Mouse (Mus musculus): ENCODE data around the gene Agrn. TPM values are rescaled to one million over a fixed set of nuclear protein-coding genes. Genes with fewer than 3 reads are reported as not detected.

Agrn gene
- polyA plus RNA-seq, 1 experiment from 2014 or later = 77.0 TPM

GRCm38 (mm10) chr4:156133943-156134605 is 63.2 kb downstream of the Agrn start:
- Histone ChIP-seq H3K9ac (no peak overlapping the region), H3K27ac (no peak overlapping the region)
- ATAC-seq (ENCODE audit: borderline replicate concordance, extremely low read depth, low FRiP score, low TSS enrichment) = no peak

DNA sequence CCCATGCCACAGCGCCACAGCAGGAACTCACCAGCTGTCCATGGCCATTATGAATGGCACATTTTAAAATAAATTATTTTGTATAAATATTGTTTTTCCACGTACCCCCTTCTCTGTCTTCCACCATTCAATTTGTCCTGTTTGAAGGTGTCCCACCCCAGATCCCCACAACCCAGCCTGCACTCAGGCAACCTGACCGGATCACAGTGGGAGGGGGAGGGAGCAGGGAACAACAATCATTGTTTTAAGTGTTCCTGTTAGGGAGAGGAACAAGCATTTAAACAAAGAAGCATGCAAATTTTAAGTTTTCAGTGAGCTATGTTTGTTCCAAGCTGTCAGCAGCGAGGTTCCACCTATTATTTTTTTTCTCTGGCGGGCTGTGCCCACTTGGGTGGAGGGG is 64.0 kb downstream of the Agrn start:
- no peak for ATAC-seq (ENCODE audit: borderline replicate concordance, extremely low read depth, low FRiP score, low TSS enrichment)
- Histone ChIP-seq H3K27me3 (no peaks in the 10 kb centered on the region), H3K9ac (no peak overlapping the region), H3K36me3 (no peaks in the 10 kb centered on the region), H3K4me3 (no peak overlapping the region), H3K27ac (no peak overlapping the region), H3K9me3 (no peaks in the 10 kb centered on the region), H3K4me2 (no peak overlapping the region), H3K4me1 (no peaks in the 10 kb centered on the region)
- WGBS = 51% methylated on average over 5 of the region's 5 CpGs

More at GRCm38 (mm10) chr4:156133943-156134605, 63.2 kb downstream of the Agrn start:
- H3K36me3 ChIP-seq = no peaks in the 10 kb centered on the region
- H3K4me1 ChIP-seq = no peaks in the 10 kb centered on the region
- no peaks in the 10 kb centered on the region for H3K27me3 ChIP-seq
- H3K4me2 ChIP-seq = no peak overlapping the region
- H3K9me3 ChIP-seq = no peaks in the 10 kb centered on the region
- H3K4me3 ChIP-seq = no peak overlapping the region
- WGBS = 71% methylated on average over 12 of the region's 12 CpGs

- Histone ChIP-seq H3K4me1 (no peaks in the 10 kb centered on the region), H3K27me3 (no peaks in the 10 kb centered on the region), H3K4me3 (no peak overlapping the region), H3K27ac (no peak overlapping the region), H3K9ac (no peak overlapping the region), H3K36me3 (peaks cover 10% of the 10 kb centered on the region; the same call in 1 of the 2 replicates), H3K4me2 (no peak overlapping the region), H3K9me3 (no peaks in the 10 kb centered on the region)
- WGBS = 77% methylated on average over 10 of the region's 10 CpGs
- ATAC-seq (ENCODE audit: borderline replicate concordance, extremely low read depth, low FRiP score, low TSS enrichment) = no peak
Measured at GRCm38 (mm10) chr4:156130940-156131339, 66.3 kb downstream of the Agrn start.

GRCm38 (mm10) chr4:156130436-156130835 is 66.9 kb downstream of the Agrn start, which contains the start of gene Rnf223:
Gene Rnf223 (plus strand): TSS chr4:156130513.
- Histone ChIP-seq H3K9ac (no peak within 1 kb of the TSS), H3K36me3 (peaks cover 15% of the 10 kb centered on the region; the same call in 1 of the 2 replicates), H3K27me3 (no peaks in the 10 kb centered on the region), H3K27ac (no peak within 1 kb of the TSS), H3K4me2 (no peak within 1 kb of the TSS), H3K4me3 (no peak within 1 kb of the TSS), H3K9me3 (no peaks in the 10 kb centered on the region), H3K4me1 (no peaks in the 10 kb centered on the region)
- 66% methylated on average over 15 of the region's 15 CpGs for WGBS
- ATAC-seq (ENCODE audit: borderline replicate concordance, extremely low read depth, low FRiP score, low TSS enrichment) = no peak

- no peaks in the 10 kb centered on the region for H3K27me3 ChIP-seq
- H3K4me1 ChIP-seq = no peaks in the 10 kb centered on the region
- peaks cover 27% of the 10 kb centered on the region for H3K36me3 ChIP-seq
- H3K27ac ChIP-seq = no peak overlapping the region
- H3K9me3 ChIP-seq = no peaks in the 10 kb centered on the region
- H3K4me3 ChIP-seq = no peak overlapping the region
- 77% methylated on average over 5 of the region's 5 CpGs for WGBS
- H3K9ac ChIP-seq = no peak overlapping the region
- ATAC-seq (ENCODE audit: borderline replicate concordance, extremely low read depth, low FRiP score, low TSS enrichment) = no peak
- no peak overlapping the region for H3K4me2 ChIP-seq
Measured at GRCm38 (mm10) chr4:156128746-156129145, 68.5 kb downstream of the Agrn start.

DNA sequence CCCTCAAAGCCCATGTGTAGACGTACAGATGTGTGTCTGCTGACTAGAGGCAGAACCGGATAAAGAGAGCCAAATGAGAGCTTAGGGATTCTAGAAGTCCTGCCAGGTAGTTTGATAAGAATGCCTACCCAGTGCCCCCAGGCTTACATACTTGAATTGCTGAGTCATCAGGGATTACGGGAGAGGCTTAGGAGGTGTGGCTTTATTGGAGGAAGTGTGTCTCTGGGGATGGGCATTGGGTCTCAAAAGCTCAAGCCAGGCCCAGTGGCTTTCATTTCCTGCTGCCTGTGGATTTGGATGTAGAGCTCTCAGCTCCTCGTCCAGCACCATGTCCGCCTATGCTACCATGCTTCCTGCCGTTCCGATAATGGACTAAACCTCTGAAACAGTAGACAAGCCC is 70.4 kb downstream of the Agrn start:
- ATAC-seq (ENCODE audit: borderline replicate concordance, extremely low read depth, low FRiP score, low TSS enrichment) = no peak
- Histone ChIP-seq H3K27me3 (no peaks in the 10 kb centered on the region), H3K4me2 (no peak overlapping the region), H3K27ac (no peak overlapping the region), H3K9ac (no peak overlapping the region), H3K4me1 (no peaks in the 10 kb centered on the region), H3K9me3 (no peaks in the 10 kb centered on the region), H3K4me3 (no peak overlapping the region), H3K36me3 (peaks cover 46% of the 10 kb centered on the region)
- WGBS = 89% methylated on average over 7 of the region's 7 CpGs

DNA sequence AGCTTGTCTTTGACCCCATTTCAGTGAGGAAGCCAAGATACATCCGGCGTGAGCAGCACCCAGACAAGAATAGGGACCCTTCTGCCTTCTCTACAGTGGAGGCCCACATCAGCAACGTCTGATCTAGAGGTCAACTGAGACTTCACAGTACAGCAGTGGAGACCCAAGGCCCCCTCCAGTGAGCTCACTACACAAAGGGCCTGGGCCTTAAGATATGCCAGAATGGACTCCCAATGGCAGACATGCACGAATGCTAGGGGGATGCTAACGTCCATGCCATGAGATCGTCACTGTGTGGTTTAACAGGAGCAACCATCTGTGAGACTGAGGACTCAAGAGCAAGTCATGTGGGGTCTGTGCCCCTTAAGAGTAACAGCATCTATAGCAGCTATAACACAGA is 71.9 kb downstream of the Agrn start:
- Histone ChIP-seq H3K36me3 (peaks cover 60% of the 10 kb centered on the region), H3K9me3 (no peaks in the 10 kb centered on the region), H3K27ac (no peak overlapping the region), H3K9ac (no peak overlapping the region), H3K4me1 (no peaks in the 10 kb centered on the region), H3K4me3 (no peak overlapping the region), H3K4me2 (no peak overlapping the region), H3K27me3 (no peaks in the 10 kb centered on the region)
- 95% methylated on average over 6 of the region's 6 CpGs for WGBS
- ATAC-seq (ENCODE audit: borderline replicate concordance, extremely low read depth, low FRiP score, low TSS enrichment) = no peak

DNA sequence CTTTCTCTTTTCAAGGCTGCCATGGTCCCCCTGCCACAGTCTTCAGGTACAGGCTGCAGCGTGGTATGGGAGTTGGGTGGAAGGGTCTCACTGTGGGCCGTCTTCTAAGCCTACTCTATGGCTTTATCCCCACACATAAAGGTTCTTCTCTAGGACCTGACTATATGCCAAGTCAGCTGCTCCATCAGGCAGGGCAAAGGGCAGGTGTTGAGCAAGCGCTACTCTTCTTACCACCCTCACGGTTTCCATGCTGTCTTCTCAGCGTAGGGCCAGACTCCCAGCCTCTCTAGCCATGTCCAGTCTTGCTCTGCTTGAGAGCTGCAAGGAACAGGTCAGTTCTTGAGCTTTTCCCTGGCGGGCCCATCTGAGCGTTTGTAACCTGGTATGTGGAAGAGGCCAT is 73.2 kb downstream of the Agrn start:
- H3K27me3 ChIP-seq = no peaks in the 10 kb centered on the region
- WGBS = 93% methylated on average over 7 of the region's 7 CpGs
- peaks cover 73% of the 10 kb centered on the region for H3K36me3 ChIP-seq
- ATAC-seq (ENCODE audit: borderline replicate concordance, extremely low read depth, low FRiP score, low TSS enrichment) = no peak
- H3K27ac ChIP-seq = no peak overlapping the region
- no peaks in the 10 kb centered on the region for H3K9me3 ChIP-seq
- no peaks in the 10 kb centered on the region for H3K4me1 ChIP-seq
- no peak overlapping the region for H3K9ac ChIP-seq
- H3K4me2 ChIP-seq = no peak overlapping the region
- no peak overlapping the region for H3K4me3 ChIP-seq

Small RNAs within 50 kb of the gene (microRNA-seq; reads per million reads assigned to microRNA genes)
- 6.7 reads per million, percentile 24 among the genes with 10 or more reads in this experiment for gene Mir7658

Other genes starting within 250 kb of the Agrn start
- gene C1qtnf12, start 235.2 kb downstream of the Agrn start, polyA plus RNA-seq (2015; fragmentation: Nextera tagmentation; extraction: Ambion mirVana) = 39.3 and 45.0 TPM in 2 replicates
- 16.4 and 17.0 TPM in 2 replicates for gene B3galt6, start 204.8 kb downstream of the Agrn start, polyA plus RNA-seq (2015; fragmentation: Nextera tagmentation; extraction: Ambion mirVana)
- 156 and 162 TPM in 2 replicates for gene Sdf4, start 204.6 kb downstream of the Agrn start, polyA plus RNA-seq (2015; fragmentation: Nextera tagmentation; extraction: Ambion mirVana)
- gene Tnfrsf4, start 183.6 kb downstream of the Agrn start, polyA plus RNA-seq (2015; fragmentation: Nextera tagmentation; extraction: Ambion mirVana) = 0.39 and 0.42 TPM in 2 replicates
- 1.6 and 2.7 TPM in 2 replicates for gene Tnfrsf18, start 171.3 kb downstream of the Agrn start, polyA plus RNA-seq (2015; fragmentation: Nextera tagmentation; extraction: Ambion mirVana)
- 2.9 TPM in 2 replicates for gene Ttll10, start 138.1 kb downstream of the Agrn start, polyA plus RNA-seq (2015; fragmentation: Nextera tagmentation; extraction: Ambion mirVana)
- gene 9430015G10Rik, start 87.5 kb downstream of the Agrn start, polyA plus RNA-seq (2015; fragmentation: Nextera tagmentation; extraction: Ambion mirVana) = 40.2 and 43.4 TPM in 2 replicates
- gene Rnf223, start 67.0 kb downstream of the Agrn start, polyA plus RNA-seq (2015; fragmentation: Nextera tagmentation; extraction: Ambion mirVana) = 0.15 and 0.29 TPM in 2 replicates
- gene Isg15, start 3.3 kb upstream of the Agrn start, polyA plus RNA-seq (2015; fragmentation: Nextera tagmentation; extraction: Ambion mirVana) = 2.1 and 3.1 TPM in 2 replicates
- 2.7 and 3.5 TPM in 2 replicates for gene AW011738, start 5.8 kb upstream of the Agrn start, polyA plus RNA-seq (2015; fragmentation: Nextera tagmentation; extraction: Ambion mirVana)
- gene Perm1, start 18.4 kb upstream of the Agrn start, polyA plus RNA-seq (2015; fragmentation: Nextera tagmentation; extraction: Ambion mirVana) = 0.49 and 0.55 TPM in 2 replicates
- 19.0 and 21.1 TPM in 2 replicates for gene Plekhn1, start 37.4 kb upstream of the Agrn start, polyA plus RNA-seq (2015; fragmentation: Nextera tagmentation; extraction: Ambion mirVana)
- 67.3 and 69.2 TPM in 2 replicates for gene Noc2l, start 38.5 kb upstream of the Agrn start, polyA plus RNA-seq (2015; fragmentation: Nextera tagmentation; extraction: Ambion mirVana)
- gene Samd11, start 58.2 kb upstream of the Agrn start, polyA plus RNA-seq (2015; fragmentation: Nextera tagmentation; extraction: Ambion mirVana) = 0.30 and 0.34 TPM in 2 replicates
- not detected in 2 replicates for gene Vmn2r-ps159, start 133.6 kb upstream of the Agrn start, polyA plus RNA-seq (2015; fragmentation: Nextera tagmentation; extraction: Ambion mirVana)